Mouse (Mus musculus) testis, adult 2 months (tissue): ENCODE measurements around the gene Sh2d7. TPM values are rescaled to one million over a fixed set of nuclear protein-coding genes. Genes with fewer than 3 reads are reported as not detected.
"Not testable (repeated sequence)": the region's sequence is repeated elsewhere in the genome, so short reads cannot be mapped to it uniquely, and the experiment has no call there.

Experiments used
- H3K27ac ChIP-seq: fragments of 200-500 bp; 2 replicates; pipeline ENCODE4 v1.5.1; 2012; ENCODE audit warnings: low read depth, low read length; ENCODE audit not compliant: control insufficient read depth, insufficient read depth
- H3K27me3 ChIP-seq: fragments of 200-500 bp; 2 replicates; pipeline ENCODE4 v1.6.1; 2012; ENCODE audit warnings: mild to moderate bottlenecking, low read length, moderate library complexity; ENCODE audit not compliant: control insufficient read depth, insufficient read depth
- H3K36me3 ChIP-seq: fragments of 200-500 bp; 2 replicates; pipeline ENCODE4 v1.6.1; 2012; ENCODE audit warnings: mild to moderate bottlenecking, low read length; ENCODE audit not compliant: control insufficient read depth, insufficient read depth
- H3K4me1 ChIP-seq: fragments of 200-500 bp; 2 replicates; pipeline ENCODE4 v1.6.1; 2012; ENCODE audit warnings: low read length; ENCODE audit not compliant: control insufficient read depth, insufficient read depth
- H3K4me3 ChIP-seq: fragments of 200-500 bp; 2 replicates; pipeline ENCODE4 v1.5.1; 2012; ENCODE audit warnings: low read depth, mild to moderate bottlenecking, low read length, moderate library complexity, mixed read lengths; ENCODE audit not compliant: control insufficient read depth
- CTCF ChIP-seq: fragments of 200-500 bp; IDR thresholded peaks from 2 replicates; pipeline ENCODE4 v1.5.1; 2012; ENCODE audit warnings: low read depth, mild to moderate bottlenecking, inconsistent platforms, low read length, moderate library complexity; ENCODE audit not compliant: control insufficient read depth, insufficient read depth, insufficient replicate concordance
- POLR2A ChIP-seq: fragments of 200-500 bp; IDR thresholded peaks from 2 replicates; pipeline ENCODE4 v1.6.1; 2012; ENCODE audit warnings: low read depth, mild to moderate bottlenecking, inconsistent platforms, low read length, moderate library complexity; ENCODE audit not compliant: control insufficient read depth
- polyA plus RNA-seq: library from polyadenylated mRNA; depleted of rRNA; stranded (reverse); fragments of >200 nt; gene quantifications from 2 replicates; pipeline ENCODE4 v1.2.3, GENCODE M21; 2012

Sh2d7 gene
- polyA plus RNA-seq, 1 experiment: 4.4 TPM

GRCm38 (mm10) chr9:54560831-54561601 is 22.2 kb downstream of the Sh2d7 start:
- H3K4me1 ChIP-seq: peaks cover 3% of the 10 kb centered on the region
- H3K36me3 ChIP-seq: no peaks in the 10 kb centered on the region
- no peaks in the 10 kb centered on the region for H3K27me3 ChIP-seq
- no peak overlapping the region for H3K4me3 ChIP-seq
- no peak overlapping the region for H3K27ac ChIP-seq
- TF ChIP-seq CTCF: no peak

GRCm38 (mm10) chr9:54566958-54567357 is 28.2 kb downstream of the Sh2d7 start:
- no peaks in the 10 kb centered on the region for H3K27me3 ChIP-seq
- TF ChIP-seq POLR2A (no peak), CTCF (no peak)
- H3K4me1 ChIP-seq: no peaks in the 10 kb centered on the region
- H3K4me3 ChIP-seq: no peak overlapping the region
- H3K36me3 ChIP-seq: no peaks in the 10 kb centered on the region
- no peak overlapping the region for H3K27ac ChIP-seq

- no peak overlapping the region for H3K4me3 ChIP-seq
- no peak overlapping the region for H3K27ac ChIP-seq
- no peaks in the 10 kb centered on the region for H3K4me1 ChIP-seq
- H3K36me3 ChIP-seq: no peaks in the 10 kb centered on the region
- no peak for TF ChIP-seq POLR2A
- TF ChIP-seq CTCF: no peak
- H3K27me3 ChIP-seq: no peaks in the 10 kb centered on the region
Measured at GRCm38 (mm10) chr9:54568732-54569131, 29.9 kb downstream of the Sh2d7 start.

GRCm38 (mm10) chr9:54571130-54571839 is 32.5 kb downstream of the Sh2d7 start:
- no peak overlapping the region for H3K4me3 ChIP-seq
- TF ChIP-seq CTCF (no peak), POLR2A (no peak)
- no peaks in the 10 kb centered on the region for H3K4me1 ChIP-seq
- H3K27me3 ChIP-seq: no peaks in the 10 kb centered on the region
- H3K27ac ChIP-seq: no peak overlapping the region
- H3K36me3 ChIP-seq: no peaks in the 10 kb centered on the region

GRCm38 (mm10) chr9:54583712-54584111 is 44.9 kb downstream of the Sh2d7 start:
- Histone ChIP-seq H3K4me1 (peaks cover 6% of the 10 kb centered on the region), H3K36me3 (no peaks in the 10 kb centered on the region), H3K27me3 (no peaks in the 10 kb centered on the region), H3K27ac (no peak overlapping the region), H3K4me3 (no peak overlapping the region)
- TF ChIP-seq CTCF: no peak
- TF ChIP-seq POLR2A: no peak

GRCm38 (mm10) chr9:54584127-54584526 is 45.3 kb downstream of the Sh2d7 start:
- not testable (repeated sequence) for H3K4me1 ChIP-seq, H3K27me3 ChIP-seq, H3K36me3 ChIP-seq, H3K27ac ChIP-seq, H3K4me3 ChIP-seq

- TF ChIP-seq POLR2A: no peak
- peak overlapping the region; percentile 45 for H3K4me3 ChIP-seq
- no peaks in the 10 kb centered on the region for H3K36me3 ChIP-seq
- peaks cover 6% of the 10 kb centered on the region for H3K4me1 ChIP-seq
- H3K27ac ChIP-seq: no peak overlapping the region
- H3K27me3 ChIP-seq: no peaks in the 10 kb centered on the region
Measured at GRCm38 (mm10) chr9:54585839-54586198, 47.0 kb downstream of the Sh2d7 start.
